Mouse (Mus musculus) left cerebral cortex, postnatal 25 days (tissue): ENCODE results near the gene Rtn4r. TPM values are rescaled to one million over a fixed set of nuclear protein-coding genes. Genes with fewer than 3 reads are reported as not detected.
A peak's percentile ranks its signal among the peaks of the same experiment; 100 is the strongest.

Experiments used
- DNase-seq, 2 experiments: peaks; one replicate each; pipeline ENCODE4 v3.0.0; 2022; ENCODE audit warnings: low spot score in 2 of 2, mixed read lengths in 1 of 2
- intact Hi-C: fragments of 180-260 bp; cut with DNase I; formaldehyde crosslinking; loops from one replicate; pipeline ENCODE4 v1.15.1; 2025
- total RNA-seq, 2 experiments: library from RNA; stranded (reverse); gene quantifications; 2 replicates each; pipeline ENCODE4 v1.2.3; 2021

Gene Rtn4r
- total RNA-seq, 2 experiments from 2014 or later: 119 to 138 TPM

DNA sequence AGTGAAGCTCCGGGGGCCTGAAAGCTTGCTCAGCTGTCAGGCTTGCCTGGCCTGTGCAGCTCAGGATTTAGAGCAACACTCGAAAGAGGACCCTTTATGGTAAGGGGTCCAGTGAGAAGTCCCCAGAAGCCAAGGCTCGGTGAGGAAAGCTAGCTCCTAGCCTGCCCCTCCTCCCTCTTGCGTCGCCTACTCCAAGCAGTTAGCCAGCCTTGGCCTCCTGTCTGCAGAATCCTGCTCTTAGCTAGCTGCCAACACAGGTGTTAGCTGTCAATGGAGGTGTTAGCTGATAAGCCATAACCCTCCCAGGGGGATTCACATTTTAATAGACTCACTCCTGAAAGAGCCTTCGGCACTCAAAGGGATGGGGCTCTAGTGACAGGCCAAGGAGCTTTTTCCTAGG lies 21.8 kb downstream of the Rtn4r start:
- intact Hi-C loops: no loop called here
- no peak for DNase-seq

DNA sequence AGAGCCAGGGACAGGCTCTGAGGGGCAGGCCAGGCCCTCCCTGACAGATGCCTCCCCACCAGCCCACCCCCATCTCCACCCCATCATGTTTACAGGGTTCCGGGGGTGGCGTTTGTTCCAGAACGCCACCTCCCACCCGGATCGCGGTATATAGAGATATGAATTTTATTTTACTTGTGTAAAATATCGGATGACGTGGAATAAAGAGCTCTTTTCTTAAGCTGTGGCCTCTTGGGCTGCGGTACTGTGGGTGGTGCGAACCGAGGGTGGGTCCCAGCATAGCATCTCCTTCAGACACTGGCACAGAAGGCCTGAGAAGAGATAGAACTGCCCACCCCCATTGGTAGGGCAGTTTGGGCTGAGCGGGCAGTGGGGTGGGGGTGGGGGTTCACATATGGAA lies 24.7 kb downstream of the Rtn4r start:
- intact Hi-C loops: no loop called here
- peak in 1 of 2 experiments; percentile 94 for DNase-seq

DNA sequence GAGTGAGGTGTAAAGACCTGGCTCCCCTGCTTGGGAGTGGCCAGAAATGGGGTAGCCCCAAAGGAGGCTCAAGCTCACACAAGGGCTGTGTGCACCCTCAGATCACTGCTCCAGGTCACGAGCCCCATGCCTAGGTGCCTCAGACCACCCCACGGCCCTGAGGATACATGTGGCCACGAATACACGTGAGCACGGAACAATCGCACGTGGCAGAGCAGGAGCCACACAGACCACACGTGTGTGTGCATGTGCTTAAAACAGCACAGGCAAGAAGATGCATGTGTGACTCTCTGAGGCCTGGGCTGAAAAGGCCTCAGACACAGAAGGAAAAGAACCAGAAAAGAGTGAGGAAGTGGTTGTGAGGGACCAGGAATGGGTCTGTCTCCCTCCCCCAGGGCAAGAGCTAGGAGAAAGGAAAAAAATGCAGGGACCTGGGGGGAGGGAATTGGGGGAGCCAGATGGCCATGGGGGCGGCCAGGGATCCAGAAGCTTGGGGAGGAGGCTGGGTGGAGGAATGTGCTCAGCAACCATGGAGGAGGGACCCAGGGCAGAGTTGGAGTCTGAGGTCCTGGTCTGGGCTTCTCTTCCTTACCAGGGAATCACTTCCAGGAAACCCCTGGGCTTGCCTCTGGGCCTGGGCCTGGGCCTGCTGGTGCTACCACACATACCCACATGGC lies 25.5 kb downstream of the Rtn4r start:
- intact Hi-C loops: loop anchor here (1.0 kb wide), 1 partner anchor 22 kb away; no protein-coding TSS in a partner anchor
- peak; percentile 51 to 89 for DNase-seq

DNA sequence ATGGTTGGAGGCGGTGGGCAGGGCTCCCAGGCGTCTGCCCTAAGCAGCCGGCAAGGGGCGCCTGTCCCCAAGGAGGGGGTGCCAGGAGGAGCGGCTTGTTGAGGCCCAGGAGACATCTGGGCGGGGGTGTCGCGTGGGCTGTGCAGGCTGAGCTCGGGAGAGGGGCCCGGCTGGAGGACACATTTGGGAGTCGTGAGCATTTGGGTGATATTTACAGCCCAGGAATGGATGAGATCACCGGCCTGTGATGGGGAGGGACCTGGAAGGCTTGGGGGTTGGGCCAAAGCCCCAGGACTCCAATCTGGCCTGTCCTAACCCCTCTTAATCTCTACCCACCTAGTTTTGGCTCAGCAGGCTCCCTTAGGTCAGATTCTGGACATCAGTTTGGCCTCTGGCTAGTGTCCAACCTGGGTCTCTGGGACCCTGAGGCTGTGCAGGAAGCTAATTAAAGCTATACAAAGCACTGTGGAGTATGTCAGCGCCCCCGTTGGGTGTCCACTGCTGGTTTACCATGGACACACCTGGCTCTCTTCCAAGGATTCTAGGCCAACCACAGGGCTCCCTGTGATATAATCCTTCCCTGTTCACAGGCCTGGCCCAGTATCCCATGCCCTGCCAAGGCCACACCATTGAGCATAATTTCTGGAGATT lies 27.2 kb downstream of the Rtn4r start:
- intact Hi-C loops: loop anchor here (1.0 kb wide), 2 partner anchors 19 to 41 kb away; no protein-coding TSS in a partner anchor
- peak; percentile 86 to 98 for DNase-seq

DNA sequence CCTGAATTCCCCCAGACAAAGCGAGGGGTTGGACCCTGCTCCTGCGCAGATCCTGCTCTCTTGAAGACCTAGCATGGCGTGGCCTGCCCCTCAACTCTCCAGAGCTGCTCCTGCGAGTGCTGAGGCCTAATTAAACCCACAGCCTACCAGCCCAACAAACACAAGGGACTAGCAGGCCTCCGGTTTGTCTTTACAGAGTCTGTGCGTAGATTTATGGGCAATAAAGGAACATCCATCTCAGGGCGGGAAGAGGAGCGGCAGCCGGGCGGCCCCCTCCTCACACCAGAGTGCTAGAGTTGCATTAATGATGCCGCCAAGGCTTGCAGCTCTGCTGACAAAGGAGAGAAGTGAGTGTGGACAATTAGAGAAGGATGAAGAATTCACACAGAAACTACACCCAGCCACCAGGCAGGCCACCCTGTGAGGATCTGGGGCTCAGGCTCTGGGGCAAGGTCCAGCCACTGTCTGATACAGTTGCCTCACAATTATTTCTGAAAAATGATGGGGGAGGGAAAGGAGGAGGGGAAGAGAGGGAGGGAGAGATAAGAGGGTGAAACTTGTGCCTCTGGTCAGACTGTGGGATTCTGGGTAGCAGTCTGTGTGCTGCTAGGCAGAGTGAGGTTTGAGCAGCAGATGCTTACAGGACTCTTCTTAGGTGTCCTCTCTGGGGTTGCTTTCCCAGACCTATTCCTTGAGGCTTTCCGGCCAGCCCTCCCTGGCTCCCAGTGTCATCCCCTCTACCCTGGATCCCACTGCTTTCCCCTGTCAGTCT lies 29.3 kb downstream of the Rtn4r start:
- no peak for DNase-seq
- intact Hi-C loops: no loop called here

DNA sequence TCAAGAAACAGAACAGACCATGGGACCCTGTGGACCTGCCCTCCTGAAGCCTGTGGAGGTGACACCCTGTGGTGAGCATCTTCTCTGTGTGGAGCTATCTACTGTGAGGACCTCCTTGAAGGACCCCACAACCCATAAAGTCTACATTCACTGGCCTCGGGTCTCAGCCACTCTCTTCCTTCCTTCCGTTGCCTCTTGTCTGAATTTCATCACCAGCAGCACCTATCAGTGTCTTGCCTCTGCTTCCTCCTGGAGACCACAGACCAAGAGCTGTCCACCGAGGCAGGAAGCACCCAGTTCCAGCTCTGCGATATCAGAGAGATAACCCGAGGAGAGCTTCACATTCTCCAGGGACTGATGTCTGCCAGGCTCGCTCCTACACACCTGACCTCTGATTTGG lies 31.8 kb downstream of the Rtn4r start:
- DNase-seq: no peak
- intact Hi-C loops: no loop called here

DNA sequence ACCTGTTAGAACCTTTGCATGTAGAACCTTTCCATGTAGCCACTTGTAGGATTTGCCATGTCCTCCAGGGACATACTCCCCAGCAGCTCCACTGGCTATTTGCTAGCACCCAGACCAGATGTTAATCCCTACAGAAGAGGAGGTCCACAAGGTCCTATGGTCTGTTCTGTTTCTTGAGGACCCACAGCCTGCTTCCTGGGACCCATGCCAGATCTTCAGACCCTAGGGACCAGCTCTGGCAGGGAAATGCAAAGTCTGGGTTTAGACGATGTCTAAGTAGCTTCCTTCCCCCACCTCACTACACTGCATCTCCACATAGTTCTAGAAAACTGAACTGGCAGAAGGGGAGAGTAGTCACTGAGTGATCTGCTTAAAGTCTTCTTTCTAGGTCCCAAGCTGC lies 32.3 kb downstream of the Rtn4r start:
- no peak for DNase-seq
- intact Hi-C loops: no loop called here

DNA sequence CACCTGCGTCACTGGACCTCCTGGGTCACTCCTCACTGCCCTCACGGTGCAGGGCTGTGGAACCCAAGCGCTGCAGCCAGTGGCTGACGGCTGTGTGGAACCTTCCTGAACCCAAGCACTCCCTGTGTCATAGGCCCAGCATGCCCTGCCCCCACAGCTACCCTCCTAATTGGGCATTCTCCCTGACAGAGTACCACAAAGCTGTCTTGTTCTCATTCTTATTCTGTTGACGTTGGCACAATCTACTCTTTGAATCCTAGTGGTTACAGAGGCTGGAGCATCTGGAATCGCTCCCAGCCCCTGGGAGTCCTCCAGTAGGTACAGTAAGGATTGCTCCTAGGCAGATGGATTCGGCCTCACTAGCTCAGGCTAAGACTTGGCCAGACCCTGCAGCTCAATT lies 33.1 kb downstream of the Rtn4r start:
- intact Hi-C loops: no loop called here
- DNase-seq: peak in 1 of 2 experiments; percentile 47

DNA sequence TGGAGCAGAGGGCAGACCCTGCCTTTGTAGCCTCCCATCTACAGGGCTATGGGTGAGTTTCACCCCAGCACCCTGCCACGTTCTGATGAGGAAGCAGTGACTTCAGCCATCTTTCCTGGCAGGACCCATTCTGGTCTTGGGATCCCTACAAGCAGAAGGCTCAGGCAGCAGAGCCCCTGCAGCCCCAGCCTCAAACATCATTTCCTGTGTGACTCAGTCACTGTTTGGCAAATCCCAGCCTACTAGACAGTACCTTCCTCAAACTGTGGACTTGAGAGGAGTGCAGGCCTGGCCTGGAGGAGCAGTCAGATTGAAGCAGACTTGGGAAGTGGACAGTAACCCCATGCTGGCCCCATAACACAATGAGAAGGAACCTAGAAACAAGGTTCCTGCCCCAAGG lies 33.7 kb downstream of the Rtn4r start:
- DNase-seq: no peak
- intact Hi-C loops: no loop called here

DNA sequence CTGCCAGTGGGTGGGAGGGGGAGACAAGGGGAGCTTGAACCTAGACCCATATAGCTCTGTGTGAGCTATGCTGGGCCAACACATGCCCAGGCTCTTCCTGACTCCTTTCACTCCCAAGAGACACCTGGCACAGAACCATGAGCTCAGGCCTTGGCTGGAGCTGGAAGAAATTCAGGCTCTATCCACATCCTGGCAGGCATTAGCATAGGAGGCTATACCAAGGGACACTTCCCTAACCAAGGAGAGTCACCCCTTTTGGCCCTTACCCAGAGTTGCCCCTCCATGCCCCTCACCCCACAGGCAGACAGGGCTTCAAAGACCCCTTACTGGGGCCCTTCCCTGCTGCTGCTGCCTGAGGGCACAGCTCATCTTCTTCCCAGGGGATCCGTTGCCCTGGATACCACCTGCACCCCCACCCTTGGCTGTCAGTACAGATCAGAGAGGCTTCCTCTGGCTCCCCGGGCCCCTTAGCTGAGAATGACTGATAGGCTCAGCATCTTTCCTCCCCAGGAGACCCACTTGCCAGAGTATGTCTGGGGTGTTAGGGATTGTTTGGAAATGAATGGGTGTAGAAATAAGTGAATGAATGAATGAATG lies 37.3 kb downstream of the Rtn4r start:
- intact Hi-C loops: no loop called here
- DNase-seq: no peak

DNA sequence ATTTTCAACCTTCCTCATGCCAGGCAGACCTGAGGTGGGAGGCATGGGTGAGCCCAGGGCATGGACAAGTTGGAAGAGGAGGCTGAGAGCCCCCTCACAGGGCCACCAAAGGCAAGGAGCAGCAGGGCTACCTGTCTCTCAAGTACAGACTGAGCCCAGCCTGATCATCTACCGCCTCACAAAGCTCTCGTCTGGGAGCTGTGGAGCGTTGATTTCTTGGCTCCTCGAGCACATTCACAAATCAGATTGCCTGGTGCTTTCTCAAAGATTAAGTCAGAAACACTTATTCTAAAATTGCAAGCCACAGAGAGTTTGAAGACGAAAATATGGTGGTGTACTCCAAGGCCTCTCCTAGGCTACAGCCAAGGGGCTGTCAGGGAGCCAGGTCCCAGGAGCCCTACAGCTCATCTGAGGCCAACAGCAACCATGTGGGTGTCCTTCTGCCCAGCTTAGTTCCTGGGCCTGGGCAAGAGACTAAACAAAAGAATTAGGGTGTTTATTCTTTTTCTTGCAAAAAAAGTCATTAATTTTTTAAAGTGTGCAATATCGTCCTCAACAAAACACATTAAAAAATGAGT lies 39.3 kb downstream of the Rtn4r start:
- peak in 1 of 2 experiments; percentile 54 for DNase-seq
- intact Hi-C loops: no loop called here

DNA sequence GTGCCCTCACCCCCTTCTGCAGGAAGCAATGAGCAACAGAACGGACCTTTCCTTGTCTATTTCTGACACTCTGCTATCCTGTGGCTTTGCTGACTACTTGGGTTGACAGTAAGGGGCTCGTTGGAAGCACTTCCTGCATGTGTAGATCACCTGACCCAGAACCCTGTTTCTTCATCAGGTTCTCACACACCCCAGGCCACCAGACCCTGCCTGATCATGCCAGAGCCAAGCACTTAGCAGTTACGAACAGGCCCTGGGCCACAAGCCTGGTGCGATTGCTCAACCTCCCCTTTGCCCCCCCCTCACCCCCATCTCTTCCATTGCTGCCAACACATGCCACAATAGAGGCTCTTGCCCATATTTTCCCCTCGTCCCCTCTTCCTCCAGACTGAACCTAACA lies 41.7 kb downstream of the Rtn4r start:
- no peak for DNase-seq
- intact Hi-C loops: no loop called here

DNA sequence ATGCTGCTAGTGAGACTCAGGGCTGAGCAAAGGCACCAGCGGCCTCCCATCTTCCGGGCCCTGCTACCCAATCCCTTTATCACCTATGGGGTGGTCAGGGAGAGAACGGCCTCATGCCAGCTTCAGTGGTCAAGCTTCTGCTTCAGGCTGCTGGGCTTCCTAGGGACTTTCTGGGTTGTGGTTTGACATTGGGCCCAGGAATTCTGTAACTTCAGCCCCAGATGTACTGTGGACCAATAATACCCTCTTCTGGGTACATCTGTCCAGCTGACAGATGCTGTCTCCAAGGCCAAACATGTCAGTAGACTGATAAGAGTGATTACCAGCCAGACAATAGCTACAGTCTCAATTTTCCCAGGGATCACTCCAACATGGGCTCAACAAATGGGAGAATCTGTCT lies 42.3 kb downstream of the Rtn4r start:
- DNase-seq: no peak
- intact Hi-C loops: loop anchor here (5.0 kb wide), 1 partner anchor 43 kb away; no protein-coding TSS in a partner anchor

DNA sequence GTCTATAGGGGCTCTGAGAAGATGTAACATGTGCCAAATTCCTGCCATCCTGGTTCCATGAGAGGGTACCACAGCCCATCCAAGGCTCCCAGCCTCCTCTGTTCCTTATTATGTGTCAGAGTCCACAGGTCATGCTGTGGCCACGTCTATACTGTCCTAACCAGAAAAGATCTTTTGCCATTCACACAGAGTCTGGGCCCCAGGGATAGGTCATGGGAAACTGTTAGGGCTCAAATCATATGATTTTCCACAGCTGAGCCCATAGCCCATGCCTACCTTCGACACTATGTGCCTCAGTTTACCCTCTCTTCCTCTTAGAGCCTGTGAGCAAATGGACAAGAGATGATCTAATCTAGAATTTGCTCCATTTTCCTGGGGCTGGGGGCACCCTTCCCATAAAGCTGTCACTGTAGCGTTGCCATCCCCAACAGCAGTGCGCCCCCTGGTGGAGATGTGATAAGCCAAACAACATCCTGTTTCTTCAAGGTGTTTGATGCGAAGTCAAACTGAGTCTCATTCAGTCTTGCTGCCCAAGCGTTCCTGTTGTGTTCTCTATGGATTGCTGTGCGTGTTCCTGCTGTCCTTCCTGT lies 44.9 kb downstream of the Rtn4r start:
- peak; percentile 75 to 87 for DNase-seq
- intact Hi-C loops: loop anchor here (1.0 to 5.0 kb wide), 3 partner anchors 40 to 64 kb away; no protein-coding TSS in a partner anchor

DNA sequence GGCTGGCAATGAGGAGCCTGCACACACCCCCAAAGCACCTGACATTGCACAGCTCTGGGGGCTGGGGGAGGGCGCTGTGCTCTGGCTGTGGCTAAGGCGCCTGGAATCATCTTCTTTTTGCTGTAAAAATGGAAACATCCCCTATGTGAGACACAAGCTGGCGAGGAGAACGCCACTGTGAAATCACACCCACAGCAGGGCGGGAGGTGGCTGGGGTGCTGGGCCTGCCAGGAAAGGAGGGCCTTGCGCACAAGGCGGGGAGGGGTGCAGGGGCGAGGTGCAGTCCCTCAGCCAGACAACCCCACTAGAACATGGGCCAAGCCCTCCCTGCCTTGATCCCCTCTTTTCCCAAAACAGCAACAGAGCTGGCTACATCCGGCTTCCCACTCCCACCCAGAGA lies 45.8 kb downstream of the Rtn4r start:
- intact Hi-C loops: loop anchor here (1.0 to 5.0 kb wide), 4 partner anchors 19 to 44 kb away; no protein-coding TSS in a partner anchor
- peak; percentile 77 to 96 for DNase-seq

DNA sequence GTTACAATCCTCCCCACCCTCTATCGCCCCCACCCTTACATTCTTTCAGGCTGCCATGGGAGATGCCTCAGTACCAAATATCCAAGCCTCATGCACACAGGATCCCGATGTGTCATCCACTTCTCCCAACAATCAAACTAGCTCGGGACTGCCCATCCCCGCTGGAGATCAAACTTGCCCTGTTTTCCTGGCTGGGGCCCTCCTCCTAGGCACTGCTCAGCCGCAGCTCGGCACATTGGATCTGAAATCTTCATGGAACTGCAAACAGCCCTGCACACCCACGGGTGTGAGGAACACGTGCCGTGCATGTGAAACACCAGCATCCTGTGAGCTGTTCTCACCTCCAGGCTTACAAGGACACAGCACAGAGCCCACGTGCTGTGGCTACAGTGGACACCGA lies 46.3 kb downstream of the Rtn4r start:
- intact Hi-C loops: loop anchor here (1.0 to 5.0 kb wide), 4 partner anchors 19 to 45 kb away; no protein-coding TSS in a partner anchor
- peak; percentile 77 to 91 for DNase-seq

DNA sequence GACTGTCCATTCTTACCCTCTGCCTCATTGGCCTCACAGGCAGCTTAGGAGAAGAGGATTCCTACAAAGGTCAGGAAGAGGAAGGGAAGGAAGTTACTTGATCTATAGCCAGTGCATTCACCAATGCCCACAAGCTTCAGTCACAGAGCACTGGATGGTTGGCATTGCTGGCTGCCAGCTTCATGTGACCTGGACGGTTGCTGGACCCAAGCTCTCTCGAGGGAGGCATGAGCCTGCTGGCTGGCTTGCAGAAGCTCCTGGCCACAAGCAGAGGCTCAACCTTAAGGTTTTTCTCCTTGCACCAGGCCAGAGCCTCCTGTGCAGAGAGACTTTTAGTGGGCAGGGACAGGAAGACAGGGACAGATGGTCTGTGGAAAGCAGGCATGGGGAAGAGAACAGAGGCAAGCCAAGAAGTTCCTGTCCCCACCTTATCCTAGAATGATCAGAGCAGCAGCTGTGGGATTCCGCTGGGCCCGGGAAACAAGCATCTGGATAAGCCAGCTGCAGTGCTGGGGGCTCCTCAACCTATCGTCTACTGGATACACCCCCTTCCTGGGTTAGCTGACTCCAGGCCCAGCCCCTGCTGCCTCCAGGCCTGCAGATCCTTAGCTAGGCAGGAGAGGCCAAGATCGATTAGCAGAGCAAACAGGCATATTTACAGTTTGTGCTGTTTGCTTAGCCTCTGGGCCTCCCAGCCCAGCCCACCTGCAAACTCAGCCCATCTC lies 48.5 kb downstream of the Rtn4r start:
- DNase-seq: peak in 1 of 2 experiments; percentile 57
- intact Hi-C loops: no loop called here

DNA sequence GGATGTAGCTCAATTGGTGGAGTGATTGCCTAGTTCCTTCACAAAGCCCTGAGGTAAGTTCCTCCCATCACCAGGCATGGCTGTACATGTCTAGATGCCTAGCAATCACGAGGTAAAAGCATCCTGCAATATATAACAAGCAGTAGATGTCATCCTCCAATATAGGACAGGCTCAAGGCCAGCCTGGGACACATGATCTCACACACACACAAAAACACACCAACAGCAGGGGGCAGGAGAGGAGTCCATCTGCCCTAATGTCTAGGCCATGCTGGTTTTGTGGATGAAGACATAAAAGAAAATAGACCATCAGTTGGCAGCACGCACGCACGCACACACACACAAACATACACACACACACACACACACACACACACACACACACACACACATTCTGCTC lies 49.3 kb downstream of the Rtn4r start:
- no peak for DNase-seq
- intact Hi-C loops: no loop called here

DNA sequence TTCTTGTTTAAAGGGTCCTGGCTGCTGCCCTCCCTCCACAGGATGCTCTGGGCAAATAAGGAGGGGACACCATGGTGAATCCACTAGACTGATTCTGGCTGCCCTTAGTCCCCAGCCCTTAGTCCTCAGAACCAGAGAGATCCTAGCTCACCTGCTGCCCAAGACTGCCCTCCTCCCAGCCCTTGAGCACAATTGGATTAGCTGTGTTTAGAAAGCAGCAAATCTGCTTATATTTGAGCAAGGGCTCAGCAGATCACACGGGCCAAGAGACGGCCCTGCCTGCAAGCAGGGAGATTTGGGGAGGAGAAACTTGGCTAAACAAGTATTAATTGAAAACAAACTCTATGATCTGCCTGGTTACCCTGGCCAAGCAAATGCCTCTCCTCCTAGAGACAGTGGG lies 52.1 kb downstream of the Rtn4r start:
- intact Hi-C loops: no loop called here
- DNase-seq: no peak
